Mouse (Mus musculus): Measurements from ENCODE around the gene Kcnc3.

GRCm38 (mm10) chr7:44589946-44590345 is 518 bp upstream of the Kcnc3 start:
- TF ChIP-seq CTCF (IDR thresholded peaks at IDR 0.05; ENCODE audit: borderline replicate concordance, insufficient read depth, low read length), result no peak
- no peak for TF ChIP-seq POLR2A (IDR thresholded peaks at IDR 0.05; ENCODE audit: low read depth, low read length)
